Mouse (Mus musculus) cerebellum, adult 9-10 months (tissue): ENCODE measurements around the gene Crybb1.

Experiments used
- DNase-seq: peaks from one replicate; pipeline ENCODE4 v3.0.0; 2022

Crybb1 gene

GRCm38 (mm10) chr5:112255426-112255825 is at the start of gene Crybb1:
Gene Crybb1 (plus strand): TSS chr5:112255815.
- peak; percentile 95 for DNase-seq

GRCm38 (mm10) chr5:112206543-112207255 is 48.9 kb upstream of the Crybb1 start:
- DNase-seq = no peak

GRCm38 (mm10) chr5:112208321-112208720 is 47.3 kb upstream of the Crybb1 start:
- no peak for DNase-seq

- DNase-seq = no peak
Observed at GRCm38 (mm10) chr5:112210104-112210503, 45.5 kb upstream of the Crybb1 start.

DNA sequence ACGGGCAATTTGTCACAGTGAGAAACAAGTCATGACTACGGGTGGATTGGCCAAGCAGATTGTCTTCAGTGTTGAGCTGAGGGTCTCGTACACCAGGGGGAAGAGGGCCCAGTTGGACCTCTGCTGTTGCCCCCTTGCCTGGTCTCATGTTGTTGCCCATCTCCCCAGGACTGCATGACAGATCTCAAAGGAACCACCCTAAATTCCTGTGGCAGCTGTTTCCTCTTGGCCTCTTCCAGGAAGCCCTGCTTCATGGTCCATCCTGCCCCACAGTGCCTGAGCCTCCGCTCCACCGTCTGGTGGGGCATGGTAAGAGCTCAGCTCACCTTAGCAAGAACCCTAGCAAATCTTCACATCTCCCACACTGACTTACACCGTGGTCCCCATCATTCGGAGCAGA is 43.7 kb upstream of the Crybb1 start:
- no peak for DNase-seq

DNA sequence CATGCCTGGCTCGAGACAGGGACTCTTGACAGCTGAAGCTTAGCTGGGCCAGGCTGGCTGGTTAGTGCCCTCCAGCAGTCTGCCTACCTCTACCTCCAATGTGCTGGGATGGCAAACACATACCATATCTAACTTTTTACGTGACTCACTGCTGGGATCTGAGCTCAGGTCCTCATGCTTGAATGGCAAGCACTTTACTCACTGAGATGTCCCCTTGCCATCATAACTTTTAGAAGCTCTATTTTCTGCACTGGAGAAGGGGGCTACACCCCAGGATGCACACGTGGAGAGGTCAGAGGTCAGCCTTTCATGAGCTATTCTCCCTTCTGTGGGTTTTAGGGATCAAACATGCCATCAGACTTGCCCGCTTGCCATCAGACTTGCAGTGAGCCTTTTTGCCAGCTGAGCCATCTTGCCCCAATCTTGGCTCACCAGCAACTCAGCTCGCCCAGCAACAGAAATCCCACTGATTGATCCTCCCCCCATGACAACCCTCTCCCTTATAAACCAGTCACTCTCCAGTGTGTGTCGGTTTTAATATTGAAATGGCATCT is 42.8 kb upstream of the Crybb1 start:
- no peak for DNase-seq

GRCm38 (mm10) chr5:112213331-112214240 is 42.0 kb upstream of the Crybb1 start:
- no peak for DNase-seq

- DNase-seq = no peak
Observed at GRCm38 (mm10) chr5:112214419-112214818, 41.2 kb upstream of the Crybb1 start.

GRCm38 (mm10) chr5:112215291-112215751 is 40.3 kb upstream of the Crybb1 start:
- no peak for DNase-seq

GRCm38 (mm10) chr5:112215801-112216251 is 39.8 kb upstream of the Crybb1 start:
- no peak for DNase-seq

- no peak for DNase-seq
Observed at GRCm38 (mm10) chr5:112216335-112216734, 39.3 kb upstream of the Crybb1 start.

GRCm38 (mm10) chr5:112217031-112217430 is 38.6 kb upstream of the Crybb1 start:
- no peak for DNase-seq

DNA sequence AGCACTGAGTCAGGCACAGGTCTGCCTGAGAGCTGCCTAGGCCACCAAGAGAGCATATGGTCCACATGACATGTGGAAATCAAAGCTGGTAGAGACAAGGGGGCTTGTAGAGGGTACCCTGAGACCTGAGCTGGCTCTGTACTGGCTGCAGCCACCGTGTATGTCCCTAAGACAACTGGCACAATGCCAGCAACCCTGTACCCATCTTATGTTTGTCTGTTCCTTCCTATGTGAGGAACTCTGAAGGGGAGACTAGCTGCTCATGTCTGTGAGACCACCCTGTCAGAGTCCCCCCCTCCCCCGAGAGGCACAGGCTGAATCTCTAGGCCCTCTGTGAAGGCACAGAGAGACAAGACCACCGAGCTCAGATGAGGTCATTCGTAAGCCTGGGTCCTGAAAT is 36.9 kb upstream of the Crybb1 start:
- DNase-seq = no peak

DNA sequence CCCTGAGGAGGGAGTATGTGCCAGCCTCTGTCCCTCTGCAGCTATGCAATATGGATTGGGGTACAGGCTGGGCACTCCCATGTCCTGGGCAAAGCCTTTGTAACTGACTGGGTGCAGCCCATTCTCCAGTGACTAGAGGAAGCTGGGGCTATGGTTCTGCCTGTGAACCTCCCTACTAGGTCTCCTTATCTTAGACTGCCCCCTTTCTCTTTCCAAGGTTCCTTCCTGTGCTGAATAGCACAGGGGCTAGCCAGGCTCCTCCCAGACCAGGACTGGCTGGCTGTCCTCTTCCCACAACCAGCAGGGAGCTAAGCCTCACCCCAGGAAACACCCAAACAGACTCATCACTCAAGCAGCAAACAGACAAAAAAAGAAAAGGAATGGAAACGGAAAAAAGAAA is 36.2 kb upstream of the Crybb1 start:
- no peak for DNase-seq

- DNase-seq = no peak
Observed at GRCm38 (mm10) chr5:112220203-112220602, 35.4 kb upstream of the Crybb1 start.

- DNase-seq = no peak
Observed at GRCm38 (mm10) chr5:112225591-112225990, 30.0 kb upstream of the Crybb1 start.

- no peak for DNase-seq
Observed at GRCm38 (mm10) chr5:112227354-112227753, 28.3 kb upstream of the Crybb1 start.

- DNase-seq = no peak
Observed at GRCm38 (mm10) chr5:112227898-112228239, 27.7 kb upstream of the Crybb1 start.

GRCm38 (mm10) chr5:112228240-112229076 is 27.2 kb upstream of the Crybb1 start:
- DNase-seq = no peak

DNA sequence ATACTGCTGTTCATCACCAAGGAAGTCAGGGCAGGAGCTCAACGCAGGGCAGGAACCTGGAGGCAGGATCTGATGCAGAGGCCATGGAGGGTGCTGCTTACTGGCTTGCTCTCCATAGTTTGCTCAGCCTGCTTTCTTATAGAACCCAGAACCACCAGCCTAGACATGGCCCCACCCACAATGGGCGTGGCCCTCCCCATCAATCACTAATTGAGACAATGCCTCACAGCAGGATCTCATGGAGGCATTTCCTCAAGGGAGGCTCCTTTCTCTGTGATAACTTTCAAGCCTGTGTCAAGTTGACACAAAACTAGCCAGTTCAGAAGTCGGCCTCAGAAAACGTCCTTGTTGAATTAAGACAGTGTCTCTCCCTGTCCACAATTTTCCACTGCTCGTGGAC is 19.8 kb upstream of the Crybb1 start:
- DNase-seq = no peak

GRCm38 (mm10) chr5:112236631-112237030 is 19.0 kb upstream of the Crybb1 start:
- DNase-seq = no peak

GRCm38 (mm10) chr5:112237439-112237838 is 18.2 kb upstream of the Crybb1 start:
- no peak for DNase-seq
